Mouse (Mus musculus) heart, embryonic 14.5 days (tissue): ENCODE data around the gene Klhdc7a. TPM values are rescaled to one million over a fixed set of nuclear protein-coding genes. Genes with fewer than 3 reads are reported as not detected.
"Not testable (repeated sequence)": the region's sequence is repeated elsewhere in the genome, so short reads cannot be mapped to it uniquely, and the experiment has no call there.

Source experiments
- ATAC-seq: fragments of 200-750 bp; cut with Nextera tagmentation; 2 replicates; pipeline ENCODE4 v1.8.0; 2017; ENCODE audit warnings: low read depth, moderate TSS enrichment; ENCODE audit not compliant: insufficient number of reproducible peaks, insufficient read depth, low FRiP score
- H3K27ac ChIP-seq, 2 experiments: fragments of 200-500 bp in 1 of 2; fragments of 300-500 bp in 1 of 2; sonication (generic) in 1 of 2; replicated peaks in 1 of 2; 2 replicates each; pipeline ENCODE4 v1.5.1; 2012 to 2014; ENCODE audit warnings: low read depth in 2 of 2, low read length in 2 of 2, control low read depth in 1 of 2, mild to moderate bottlenecking in 1 of 2, mixed read lengths in 1 of 2; ENCODE audit not compliant: control insufficient read depth in 1 of 2, insufficient read depth in 1 of 2
- H3K27me3 ChIP-seq: fragments of 300-500 bp; sonication (generic); 2 replicates; pipeline ENCODE4 v1.6.1; 2014; ENCODE audit warnings: mild to moderate bottlenecking, low read length, control low read depth; ENCODE audit not compliant: control insufficient read depth, insufficient read depth
- H3K36me3 ChIP-seq: fragments of 300-500 bp; sonication (generic); 2 replicates; pipeline ENCODE4 v1.6.1; 2014; ENCODE audit warnings: mild to moderate bottlenecking, control low read depth, low read length, mixed read lengths; ENCODE audit not compliant: control insufficient read depth, insufficient read depth
- H3K4me1 ChIP-seq, 2 experiments: fragments of 200-500 bp in 1 of 2; fragments of 300-500 bp in 1 of 2; sonication (generic) in 1 of 2; 2 replicates each; pipeline ENCODE4 v1.6.1; 2012 to 2014; ENCODE audit warnings: low read length in 2 of 2, control low read depth in 1 of 2, mixed read lengths in 1 of 2; ENCODE audit not compliant: control insufficient read depth in 2 of 2, insufficient read depth in 2 of 2
- H3K4me2 ChIP-seq: fragments of 300-500 bp; sonication (generic); 2 replicates; pipeline ENCODE4 v1.6.1; 2014; ENCODE audit warnings: mild to moderate bottlenecking, low read length
- H3K4me3 ChIP-seq, 2 experiments: fragments of 200-500 bp in 1 of 2; fragments of 300-500 bp in 1 of 2; sonication (generic) in 1 of 2; 2 replicates each; pipeline ENCODE4 v1.5.1; 2012 to 2014; ENCODE audit warnings: low read length in 2 of 2, mild to moderate bottlenecking in 2 of 2, control low read depth in 1 of 2, low read depth in 1 of 2, moderate library complexity in 1 of 2; ENCODE audit not compliant: control insufficient read depth in 1 of 2, insufficient read depth in 1 of 2
- H3K9ac ChIP-seq: fragments of 300-500 bp; sonication (generic); 2 replicates; pipeline ENCODE4 v1.6.1; 2014; ENCODE audit warnings: mild to moderate bottlenecking, low read length
- H3K9me3 ChIP-seq: fragments of 300-500 bp; sonication (generic); 2 replicates; pipeline ENCODE4 v1.6.1; 2016; ENCODE audit warnings: low read length, control low read depth; ENCODE audit not compliant: control insufficient read depth
- WGBS: fragments of 180-500 bp; shearing (Covaris S2); extraction: QIAGEN DNeasy Blood & Tissue Kit; methylation state at CpG from one replicate; pipeline ENCODE4 v1.1.7; 2014; 5-methylcytosine and 5-hydroxymethylcytosine counted together
- polyA plus RNA-seq: library from polyadenylated mRNA; unstranded; fragments of >200 nt; fragmentation: Nextera tagmentation; extraction: Ambion mirVana; gene quantifications from 2 replicates; pipeline ENCODE4 v1.2.1, GENCODE M21; 2014

The Klhdc7a gene
- polyA plus RNA-seq, 1 experiment from 2014 or later = not detected

- no peaks in the 10 kb centered on the region for H3K36me3 ChIP-seq
- no peak overlapping the region for H3K27ac ChIP-seq
- H3K27me3 ChIP-seq = no peaks in the 10 kb centered on the region
- no peak for ATAC-seq
- H3K4me3 ChIP-seq = no peak overlapping the region
- H3K9ac ChIP-seq = no peak overlapping the region
- peaks cover 11% of the 10 kb centered on the region in 2 experiments; a peak in 3 of 4 replicates for H3K4me1 ChIP-seq
- 16% methylated on average over 10 of the region's 10 CpGs for WGBS
- no peaks in the 10 kb centered on the region for H3K9me3 ChIP-seq
- no peak overlapping the region for H3K4me2 ChIP-seq
Observed at GRCm38 (mm10) chr4:139967475-139967891, 343 bp downstream of the Klhdc7a start.

- Histone ChIP-seq H3K27ac (no peak overlapping the region), H3K9ac (no peak overlapping the region), H3K4me1 (peaks cover 11% of the 10 kb centered on the region in 2 experiments; a peak in 3 of 4 replicates), H3K36me3 (no peaks in the 10 kb centered on the region), H3K4me2 (no peak overlapping the region), H3K9me3 (no peaks in the 10 kb centered on the region), H3K4me3 (no peak overlapping the region), H3K27me3 (no peaks in the 10 kb centered on the region)
- 44% methylated on average over 3 of the region's 3 CpGs for whole genome bisulfite sequencing
- no peak for ATAC-seq
Observed at GRCm38 (mm10) chr4:139966981-139967380, 845 bp downstream of the Klhdc7a start.

DNA sequence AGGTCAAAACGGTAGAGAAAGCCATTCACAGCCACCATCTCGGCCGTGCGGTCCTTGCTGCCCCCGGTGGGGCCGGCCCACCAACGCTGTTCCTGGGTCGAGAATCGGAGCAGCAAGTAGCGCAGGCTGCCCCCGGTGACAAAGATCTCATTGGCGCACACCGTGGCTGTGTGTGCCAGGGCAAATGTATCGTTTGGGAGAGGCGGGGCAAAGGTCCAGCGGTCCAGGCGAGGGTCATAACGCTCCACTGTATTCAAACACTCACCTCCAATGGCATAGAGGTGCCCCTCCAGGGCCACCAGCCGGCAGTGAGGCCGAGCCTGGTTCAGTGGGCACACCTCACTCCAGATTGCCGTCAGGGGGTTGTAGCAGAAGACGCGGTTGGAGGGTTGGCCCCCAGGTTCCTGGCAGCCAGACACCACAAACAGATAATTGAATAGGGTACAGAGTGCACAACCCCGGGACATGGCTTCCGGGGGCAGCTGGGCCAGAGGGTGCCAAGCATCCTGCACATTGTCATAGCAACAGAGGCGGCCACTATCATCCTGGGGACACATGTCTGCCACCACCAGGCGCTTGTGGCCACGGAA, 2.1 kb downstream of the Klhdc7a start:
- H3K27ac ChIP-seq = no peak overlapping the region
- H3K27me3 ChIP-seq = no peaks in the 10 kb centered on the region
- no peak overlapping the region for H3K4me2 ChIP-seq
- peaks cover 11% of the 10 kb centered on the region in 2 experiments; a peak in 3 of 4 replicates for H3K4me1 ChIP-seq
- 86% methylated on average over 28 of the region's 28 CpGs for WGBS
- H3K4me3 ChIP-seq = no peak overlapping the region
- ATAC-seq = no peak
- no peak overlapping the region for H3K9ac ChIP-seq
- no peaks in the 10 kb centered on the region for H3K36me3 ChIP-seq
- H3K9me3 ChIP-seq = no peaks in the 10 kb centered on the region

DNA sequence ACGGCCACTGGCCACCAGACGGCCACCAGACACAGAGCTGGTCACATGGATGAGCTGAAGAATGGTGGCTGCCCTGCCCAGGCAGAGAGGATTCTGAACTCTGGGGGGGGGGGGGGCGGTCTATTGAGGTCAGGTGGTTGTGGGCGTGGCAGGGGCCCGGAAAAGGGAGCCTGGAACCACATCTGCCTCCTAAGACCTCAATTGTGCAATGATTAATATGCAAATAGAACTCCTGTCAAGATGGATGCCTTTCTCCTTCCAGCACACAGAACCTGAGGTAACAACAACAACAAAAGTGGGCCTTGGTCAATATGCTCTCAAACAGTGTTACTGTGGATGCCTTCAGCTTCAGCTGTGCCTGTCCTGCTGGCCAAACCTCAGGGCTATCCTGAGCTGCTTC, 3.4 kb downstream of the Klhdc7a start:
- Histone ChIP-seq H3K27ac (no peak overlapping the region), H3K36me3 (no peaks in the 10 kb centered on the region), H3K9me3 (no peaks in the 10 kb centered on the region), H3K9ac (no peak overlapping the region), H3K4me2 (no peak overlapping the region), H3K27me3 (no peaks in the 10 kb centered on the region), H3K4me3 (no peak overlapping the region), H3K4me1 (peaks cover 11% of the 10 kb centered on the region in 2 experiments; a peak in 3 of 4 replicates)
- 71% methylated on average over 4 of the region's 5 CpGs for WGBS
- no peak for ATAC-seq

DNA sequence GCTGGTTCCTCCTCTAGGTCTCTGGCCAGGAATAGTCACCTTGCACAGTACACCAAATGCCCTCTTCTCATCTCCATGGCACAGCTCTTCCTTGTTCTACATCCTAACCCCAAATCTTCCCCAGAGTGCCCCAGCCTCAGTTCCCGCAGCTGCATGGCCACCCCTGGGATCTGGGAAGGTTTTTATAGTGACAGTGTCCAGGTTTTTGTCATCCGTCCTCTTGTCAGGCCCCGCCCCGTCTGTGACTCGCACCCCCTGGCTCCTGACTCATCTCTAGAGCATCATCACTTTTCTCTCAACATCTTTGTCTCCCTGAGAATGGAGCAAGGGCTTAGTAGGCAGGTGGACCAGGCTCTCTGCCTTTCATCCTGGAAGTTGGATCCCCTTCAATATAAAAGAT, 3.9 kb downstream of the Klhdc7a start:
- WGBS = 75% methylated on average over 5 of the region's 5 CpGs
- H3K9ac ChIP-seq = no peak overlapping the region
- no peak for ATAC-seq
- no peak overlapping the region for H3K27ac ChIP-seq
- no peaks in the 10 kb centered on the region for H3K36me3 ChIP-seq
- H3K4me3 ChIP-seq = no peak overlapping the region
- H3K27me3 ChIP-seq = no peaks in the 10 kb centered on the region
- H3K4me1 ChIP-seq = peaks cover 11% of the 10 kb centered on the region in 2 experiments; a peak in 3 of 4 replicates
- no peak overlapping the region for H3K4me2 ChIP-seq
- H3K9me3 ChIP-seq = no peaks in the 10 kb centered on the region

DNA sequence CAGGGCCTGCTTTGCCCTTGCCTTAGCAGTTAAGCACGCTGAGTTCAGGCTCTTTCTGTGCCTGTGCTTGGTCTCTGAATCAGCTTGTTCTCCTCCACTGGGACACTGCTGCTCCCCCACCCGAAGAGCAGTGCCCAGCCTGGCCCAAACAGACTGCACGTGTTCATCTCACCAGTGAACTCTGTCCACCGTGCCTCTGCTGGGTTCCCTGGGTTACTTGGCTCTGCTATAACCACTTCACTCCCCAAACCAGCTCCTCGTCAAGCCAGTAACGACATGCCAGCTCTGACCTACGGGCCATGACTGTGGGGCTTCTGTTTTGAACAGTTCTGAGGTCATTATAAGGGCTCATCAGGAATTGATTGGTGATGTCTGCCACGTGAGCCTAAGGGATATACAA, 4.8 kb downstream of the Klhdc7a start:
- no peak for ATAC-seq
- no peaks in the 10 kb centered on the region for H3K36me3 ChIP-seq

GRCm38 (mm10) chr4:139961816-139962215, 6.0 kb downstream of the Klhdc7a start:
- H3K4me3 ChIP-seq = no peak overlapping the region
- H3K9me3 ChIP-seq = no peaks in the 10 kb centered on the region
- no peak overlapping the region for H3K4me2 ChIP-seq
- H3K27ac ChIP-seq = no peak overlapping the region
- 85% methylated on average over 8 of the region's 8 CpGs for WGBS
- no peak for ATAC-seq
- H3K9ac ChIP-seq = no peak overlapping the region
- H3K36me3 ChIP-seq = no peaks in the 10 kb centered on the region
- H3K27me3 ChIP-seq = no peaks in the 10 kb centered on the region
- no peaks in the 10 kb centered on the region; a peak in 1 of 4 replicates for H3K4me1 ChIP-seq

More for the DNA sequence above, 4.8 kb downstream of the Klhdc7a start:
- Histone ChIP-seq H3K9me3 (no peaks in the 10 kb centered on the region), H3K27me3 (no peaks in the 10 kb centered on the region), H3K4me2 (no peak overlapping the region), H3K9ac (no peak overlapping the region), H3K4me3 (no peak overlapping the region), H3K27ac (no peak overlapping the region), H3K4me1 (peaks cover 7 to 8% of the 10 kb centered on the region in 2 experiments; a peak in 3 of 4 replicates)
- WGBS = 59% methylated on average over 8 of the region's 8 CpGs

GRCm38 (mm10) chr4:139961329-139961728, 6.5 kb downstream of the Klhdc7a start:
- WGBS = 87% methylated on average over 11 of the region's 11 CpGs
- not testable (repeated sequence) for H3K9ac ChIP-seq, H3K4me2 ChIP-seq, H3K27me3 ChIP-seq, H3K4me3 ChIP-seq, H3K27ac ChIP-seq, ATAC-seq, H3K4me1 ChIP-seq, H3K36me3 ChIP-seq, H3K9me3 ChIP-seq
